Mouse (Mus musculus) adrenal gland (tissue): ENCODE data around the gene Gab1.

ENCODE experiments used
- intact Hi-C: fragments of 180-260 bp; cut with DNase I; formaldehyde crosslinking; loops from one replicate; pipeline ENCODE4 v1.15.1; 2025

The Gab1 gene

GRCm38 (mm10) chr8:80847912-80848311 is 32.4 kb downstream of the Gab1 start:
- intact Hi-C loops = no loop called here

- intact Hi-C loops = loop anchor here (2.0 kb wide), 1 partner anchor 34 kb away; no protein-coding TSS in a partner anchor
These were observed 35.0 kb downstream of the Gab1 start for GRCm38 (mm10) chr8:80845284-80845683.

- intact Hi-C loops = loop anchor here (2.0 kb wide), 1 partner anchor 35 kb away; no protein-coding TSS in a partner anchor
These were observed 36.4 kb downstream of the Gab1 start for GRCm38 (mm10) chr8:80843744-80844434.

- intact Hi-C loops = no loop called here
These were observed 37.8 kb downstream of the Gab1 start for GRCm38 (mm10) chr8:80842514-80842913.

DNA sequence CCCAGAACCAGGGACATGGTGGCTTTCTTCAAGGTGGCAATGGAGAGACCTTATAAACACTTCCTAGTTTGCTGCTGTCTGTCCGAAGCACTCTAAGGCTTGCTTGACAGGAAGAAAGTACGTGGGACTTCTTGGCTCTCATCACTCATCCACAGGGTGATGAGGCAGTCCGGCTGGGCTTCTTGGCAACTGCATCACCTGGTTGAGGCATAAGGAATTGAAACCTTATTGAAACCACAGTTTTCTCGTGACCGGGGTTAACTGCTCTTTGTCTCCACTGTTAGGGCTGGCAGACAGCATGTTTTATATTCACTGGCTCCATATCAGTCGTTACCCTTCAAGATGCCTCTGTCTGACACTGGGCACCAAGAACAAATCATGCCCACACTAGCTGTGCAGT is 40.2 kb downstream of the Gab1 start:
- intact Hi-C loops = no loop called here

DNA sequence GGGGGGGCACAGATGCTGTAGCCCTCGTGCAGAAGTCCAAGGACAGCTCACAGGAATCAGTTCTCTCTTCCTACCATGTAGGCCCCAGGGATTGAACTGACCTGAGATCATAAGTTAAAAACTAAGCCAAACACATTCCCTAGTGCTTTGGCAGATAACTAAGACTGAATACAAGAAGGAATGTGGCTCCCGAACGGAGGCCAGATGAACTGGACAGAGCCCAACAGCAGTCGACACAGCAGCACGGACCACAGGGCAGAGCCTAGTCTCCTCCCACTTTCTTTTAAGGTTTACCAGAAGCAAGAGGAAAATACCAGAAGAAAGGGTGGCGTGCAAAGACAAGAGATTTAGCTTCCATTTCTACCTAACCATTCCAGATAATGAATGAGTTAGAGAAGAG is 42.1 kb downstream of the Gab1 start:
- intact Hi-C loops = no loop called here

- intact Hi-C loops = no loop called here
These were observed 44.9 kb downstream of the Gab1 start for GRCm38 (mm10) chr8:80835401-80835800.

- intact Hi-C loops = no loop called here
These were observed 45.9 kb downstream of the Gab1 start for GRCm38 (mm10) chr8:80834443-80834842.

- intact Hi-C loops = no loop called here
These were observed 47.8 kb downstream of the Gab1 start for GRCm38 (mm10) chr8:80832534-80832933.

GRCm38 (mm10) chr8:80831876-80832524 is 48.3 kb downstream of the Gab1 start:
- intact Hi-C loops = no loop called here

- intact Hi-C loops = no loop called here
These were observed 49.4 kb downstream of the Gab1 start for GRCm38 (mm10) chr8:80830724-80831566.

DNA sequence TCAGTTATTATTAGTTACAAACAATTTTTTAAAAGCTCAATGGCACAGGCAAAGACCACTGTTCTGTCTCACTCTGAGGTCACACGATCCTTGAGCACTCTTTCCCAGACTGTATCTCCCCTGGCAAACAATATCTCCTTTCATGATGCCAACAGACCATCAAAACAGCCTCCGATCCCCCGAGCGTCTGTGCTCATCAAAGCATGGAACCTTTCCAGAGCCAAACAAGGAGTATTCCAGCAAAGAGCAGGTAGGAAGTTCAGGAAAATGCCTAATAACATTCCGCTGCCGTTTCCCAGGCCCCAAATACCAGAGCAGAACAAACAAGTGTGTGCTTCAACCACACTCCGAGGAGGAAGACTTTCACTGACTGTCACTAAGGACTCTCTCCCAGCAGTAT is 50.2 kb downstream of the Gab1 start:
- intact Hi-C loops = no loop called here

GRCm38 (mm10) chr8:80826996-80827395 is 53.3 kb downstream of the Gab1 start:
- intact Hi-C loops = no loop called here

- intact Hi-C loops = no loop called here
These were observed 55.2 kb downstream of the Gab1 start for GRCm38 (mm10) chr8:80825136-80825535.

DNA sequence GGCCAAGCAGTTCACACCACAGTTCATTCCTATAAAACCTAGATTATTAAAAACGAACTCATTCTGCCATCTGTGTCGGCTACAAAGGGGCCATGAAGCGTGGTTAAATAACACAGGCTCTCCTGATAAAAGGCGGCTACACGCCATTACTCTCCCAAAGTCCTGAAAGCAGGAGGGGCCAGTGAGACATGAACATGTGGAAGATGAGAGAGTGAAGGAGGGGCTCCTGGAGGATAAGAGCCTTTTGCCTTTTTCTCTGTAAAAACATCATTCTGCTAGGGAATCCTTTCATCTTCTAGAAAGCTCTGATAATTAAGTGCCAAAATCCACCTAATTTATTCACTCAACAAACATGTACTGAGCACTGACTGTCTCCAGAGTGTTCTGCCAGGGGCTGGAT is 55.9 kb downstream of the Gab1 start:
- intact Hi-C loops = no loop called here

DNA sequence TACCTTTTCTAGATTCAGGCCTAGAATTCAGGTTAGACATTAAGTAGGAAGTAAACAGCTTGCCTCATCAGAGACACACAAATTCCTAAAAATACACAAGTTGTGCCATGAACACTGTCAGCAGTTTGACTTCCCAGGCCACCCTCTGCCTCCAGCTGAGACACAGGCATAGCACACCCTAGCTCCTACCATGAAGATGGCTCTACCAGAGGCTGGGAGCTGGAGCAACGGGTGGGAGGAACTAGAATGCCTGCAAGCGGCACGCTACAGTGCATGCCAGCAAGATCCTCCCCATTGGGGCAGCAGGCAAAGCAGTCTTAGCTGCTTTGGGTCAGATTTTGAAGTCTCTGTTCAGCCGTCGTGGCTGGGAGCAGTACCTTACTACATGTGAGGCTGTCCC is 57.1 kb downstream of the Gab1 start:
- intact Hi-C loops = no loop called here

DNA sequence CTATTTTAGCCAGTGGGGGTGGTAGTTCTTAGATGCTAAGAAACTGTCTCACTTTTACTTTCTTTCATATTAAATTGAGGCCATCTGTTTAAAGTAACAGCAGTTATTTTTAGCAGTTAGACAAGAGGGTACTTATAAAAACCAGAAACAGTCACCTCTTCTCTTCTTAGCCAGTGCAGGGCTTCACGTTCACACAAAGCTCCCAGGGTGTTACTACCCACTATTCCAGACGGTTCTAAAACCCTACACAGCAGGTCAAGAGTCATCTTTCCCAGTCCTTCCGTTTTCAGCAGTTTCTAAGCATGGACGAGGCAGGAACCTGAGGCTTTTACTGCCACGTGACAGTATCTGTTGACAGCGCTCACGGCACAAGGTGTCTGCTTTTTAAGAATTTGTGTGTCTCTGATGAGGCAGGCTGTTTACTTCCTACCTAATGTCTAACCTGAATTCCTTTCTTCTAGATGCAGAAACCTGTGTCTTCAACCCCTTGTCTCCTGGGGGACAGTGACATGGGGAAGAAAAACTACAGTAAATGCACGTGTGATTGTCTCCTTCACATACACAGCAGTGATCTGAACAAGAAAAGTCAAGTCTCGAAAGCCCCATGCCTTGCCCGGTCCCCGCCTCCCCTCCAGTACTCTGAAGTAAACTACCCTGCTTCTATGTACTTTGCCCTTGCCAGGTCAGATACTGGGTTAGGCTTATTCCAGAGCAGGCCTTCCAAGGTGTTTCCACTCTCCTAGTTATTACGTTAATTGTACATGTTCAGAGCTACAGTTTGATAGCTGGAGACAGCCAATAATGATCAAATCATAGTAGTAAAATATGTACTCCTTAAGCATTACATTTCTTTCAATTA is 58.7 kb downstream of the Gab1 start:
- intact Hi-C loops = no loop called here

- intact Hi-C loops = no loop called here
These were observed 61.3 kb downstream of the Gab1 start for GRCm38 (mm10) chr8:80818978-80819377.

GRCm38 (mm10) chr8:80817065-80817464 is 63.3 kb downstream of the Gab1 start:
- intact Hi-C loops = no loop called here

DNA sequence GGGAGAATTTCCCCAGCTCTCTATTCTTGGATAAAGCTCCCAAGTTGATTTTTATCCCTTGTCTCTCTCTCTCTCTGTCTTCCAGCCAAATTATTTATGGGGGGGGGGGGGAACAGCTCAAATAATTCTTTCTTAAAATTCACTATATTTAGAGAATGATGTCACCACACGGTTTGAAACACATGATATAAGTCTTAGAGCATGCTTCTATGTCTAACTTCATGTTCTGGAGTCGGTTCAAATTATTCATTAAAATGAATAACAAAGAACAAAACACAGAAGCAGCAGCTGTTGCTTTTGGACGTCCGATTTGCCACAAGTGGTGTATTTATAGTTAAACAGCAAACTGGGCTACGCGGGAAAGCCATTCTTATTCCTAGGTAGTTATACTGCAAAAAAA is 65.1 kb downstream of the Gab1 start:
- intact Hi-C loops = no loop called here
